Mouse (Mus musculus): ENCODE results near the gene Vmn2r20. TPM values are rescaled to one million over a fixed set of nuclear protein-coding genes. Genes with fewer than 3 reads are reported as not detected.

The Vmn2r20 gene
- polyA plus RNA-seq (2014; fragmentation: Illumina TruSeq; extraction: RNeasy Lipid Tissue Mini Kit (QIAGEN cat#74804); ENCODE audit: low read depth, low replicate concordance) = not detected

DNA sequence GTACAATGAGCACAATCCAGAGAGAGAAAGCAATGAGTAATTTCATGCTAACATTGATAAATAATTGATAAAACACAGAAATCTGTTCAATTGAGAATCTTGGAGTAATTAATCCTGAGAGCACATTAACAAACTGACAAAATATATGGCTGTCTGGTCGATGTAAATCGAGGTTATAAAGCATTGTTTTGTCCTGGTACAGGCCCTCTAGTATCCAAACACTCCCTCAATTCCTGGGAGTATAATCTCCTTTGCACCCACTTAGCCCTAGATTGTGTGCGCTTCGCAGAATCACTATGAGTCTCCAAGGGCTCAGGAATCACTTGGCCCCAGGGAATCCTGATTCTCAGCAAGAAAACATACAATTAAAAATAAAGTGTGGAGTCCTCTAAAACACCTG lies at the start of gene Vmn2r20:
TSS of gene Vmn2r20 (minus strand) at position 101 of the 400 bp plus-strand sequence.

Other genes starting within 250 kb of the Vmn2r20 start
- gene Clec4b2, start 245.2 kb downstream of the Vmn2r20 start, polyA plus RNA-seq (2014; fragmentation: Illumina TruSeq; extraction: RNeasy Lipid Tissue Mini Kit (QIAGEN cat#74804); ENCODE audit: low read depth, low replicate concordance) = not detected
- 0.65 TPM for gene Clec4n, start 188.3 kb downstream of the Vmn2r20 start, polyA plus RNA-seq (2014; fragmentation: Illumina TruSeq; extraction: RNeasy Lipid Tissue Mini Kit (QIAGEN cat#74804); ENCODE audit: low read depth, low replicate concordance)
- not detected for gene Clec4d, start 156.0 kb downstream of the Vmn2r20 start, polyA plus RNA-seq (2014; fragmentation: Illumina TruSeq; extraction: RNeasy Lipid Tissue Mini Kit (QIAGEN cat#74804); ENCODE audit: low read depth, low replicate concordance)
- gene Clec4e, start 128.2 kb downstream of the Vmn2r20 start, polyA plus RNA-seq (2014; fragmentation: Illumina TruSeq; extraction: RNeasy Lipid Tissue Mini Kit (QIAGEN cat#74804); ENCODE audit: low read depth, low replicate concordance) = not detected
- not detected for gene Vmn2r19, start 109.8 kb downstream of the Vmn2r20 start, polyA plus RNA-seq (2014; fragmentation: Illumina TruSeq; extraction: RNeasy Lipid Tissue Mini Kit (QIAGEN cat#74804); ENCODE audit: low read depth, low replicate concordance)
- not detected for gene Vmn2r21, start 115.3 kb upstream of the Vmn2r20 start, polyA plus RNA-seq (2014; fragmentation: Illumina TruSeq; extraction: RNeasy Lipid Tissue Mini Kit (QIAGEN cat#74804); ENCODE audit: low read depth, low replicate concordance)
- gene Vmn2r22, start 232.6 kb upstream of the Vmn2r20 start, polyA plus RNA-seq (2014; fragmentation: Illumina TruSeq; extraction: RNeasy Lipid Tissue Mini Kit (QIAGEN cat#74804); ENCODE audit: low read depth, low replicate concordance) = not detected